Mouse (Mus musculus): ENCODE measurements at regions not wholly inside any gene's neighbourhood (a gene's known extent, or its start where the extent isn't known, plus 50 kb on each side); places are given as distances from the start of the nearest gene placed in this dataset.
A peak's percentile ranks its signal among the peaks of the same experiment; 100 is the strongest.

- no peak for DNase-seq (ENCODE audit: extremely low spot score in 1 of 2, low spot score in 2 of 2)
- intact Hi-C loops (cut with DNase I) = no loop called here
These were observed 170.1 kb downstream of the 1700064H15Rik start for GRCm38 (mm10) chr3:19458386-19458785.

GRCm38 (mm10) chr3:19457431-19457830 is 171.0 kb downstream of the 1700064H15Rik start:
- DNase-seq (ENCODE audit: extremely low spot score in 1 of 2, low spot score in 2 of 2) = no peak
- intact Hi-C loops (cut with DNase I) = no loop called here

- no peak for DNase-seq (ENCODE audit: extremely low spot score in 1 of 2, low spot score in 2 of 2)
- intact Hi-C loops (cut with DNase I) = no loop called here
These were observed 172.5 kb downstream of the 1700064H15Rik start for GRCm38 (mm10) chr3:19455838-19456448.

- intact Hi-C loops (cut with DNase I) = no loop called here
- peak in 1 of 2 experiments; percentile 22 for DNase-seq (ENCODE audit: extremely low spot score in 1 of 2, low spot score in 2 of 2)
These were observed 177.5 kb downstream of the 1700064H15Rik start for GRCm38 (mm10) chr3:19451022-19451421.

GRCm38 (mm10) chr3:19448931-19449330 is 179.5 kb downstream of the 1700064H15Rik start:
- DNase-seq (ENCODE audit: extremely low spot score in 1 of 2, low spot score in 2 of 2) = no peak
- intact Hi-C loops (cut with DNase I) = no loop called here

GRCm38 (mm10) chr3:19448192-19448591 is 180.3 kb downstream of the 1700064H15Rik start:
- intact Hi-C loops (cut with DNase I) = no loop called here
- DNase-seq (ENCODE audit: extremely low spot score in 1 of 2, low spot score in 2 of 2) = no peak

- no peak for DNase-seq (ENCODE audit: extremely low spot score in 1 of 2, low spot score in 2 of 2)
These were observed 180.7 kb downstream of the 1700064H15Rik start for GRCm38 (mm10) chr3:19447733-19448132.

GRCm38 (mm10) chr3:19444914-19445313 is 183.6 kb downstream of the 1700064H15Rik start:
- DNase-seq (ENCODE audit: extremely low spot score in 1 of 2, low spot score in 2 of 2) = no peak
- intact Hi-C loops (cut with DNase I) = no loop called here

More at GRCm38 (mm10) chr3:19447733-19448132, 180.7 kb downstream of the 1700064H15Rik start:
- intact Hi-C loops (cut with DNase I) = no loop called here

- DNase-seq (ENCODE audit: extremely low spot score in 1 of 2, low spot score in 2 of 2) = no peak
- intact Hi-C loops (cut with DNase I) = no loop called here
These were observed 186.7 kb downstream of the 1700064H15Rik start for GRCm38 (mm10) chr3:19441827-19442226.

GRCm38 (mm10) chr3:19430159-19430558 is 198.3 kb downstream of the 1700064H15Rik start:
- intact Hi-C loops (cut with DNase I) = no loop called here
- DNase-seq (ENCODE audit: extremely low spot score in 1 of 2, low spot score in 2 of 2) = no peak

- intact Hi-C loops (cut with DNase I) = no loop called here
- no peak for DNase-seq (ENCODE audit: extremely low spot score in 1 of 2, low spot score in 2 of 2)
These were observed 198.9 kb downstream of the 1700064H15Rik start for GRCm38 (mm10) chr3:19429422-19430076.

GRCm38 (mm10) chr3:19429010-19429409 is 199.5 kb downstream of the 1700064H15Rik start:
- intact Hi-C loops (cut with DNase I) = no loop called here
- no peak for DNase-seq (ENCODE audit: extremely low spot score in 1 of 2, low spot score in 2 of 2)

- DNase-seq (ENCODE audit: extremely low spot score in 1 of 2, low spot score in 2 of 2) = peak in 1 of 2 experiments; percentile 11
- intact Hi-C loops (cut with DNase I) = no loop called here
These were observed 202.3 kb downstream of the 1700064H15Rik start for GRCm38 (mm10) chr3:19426130-19426556.

GRCm38 (mm10) chr3:19425322-19425721 is 203.2 kb downstream of the 1700064H15Rik start:
- intact Hi-C loops (cut with DNase I) = no loop called here

GRCm38 (mm10) chr3:19424384-19424783 is 204.1 kb downstream of the 1700064H15Rik start:
- DNase-seq (ENCODE audit: extremely low spot score in 1 of 2, low spot score in 2 of 2) = no peak
- intact Hi-C loops (cut with DNase I) = no loop called here

More at GRCm38 (mm10) chr3:19425322-19425721, 203.2 kb downstream of the 1700064H15Rik start:
- DNase-seq (ENCODE audit: extremely low spot score in 1 of 2, low spot score in 2 of 2) = no peak

- intact Hi-C loops (cut with DNase I) = no loop called here
- DNase-seq (ENCODE audit: extremely low spot score in 1 of 2, low spot score in 2 of 2) = no peak
These were observed 207.0 kb downstream of the 1700064H15Rik start for GRCm38 (mm10) chr3:19421430-19421944.

- intact Hi-C loops (cut with DNase I) = no loop called here
- no peak for DNase-seq (ENCODE audit: extremely low spot score in 1 of 2, low spot score in 2 of 2)
These were observed 207.6 kb downstream of the 1700064H15Rik start for GRCm38 (mm10) chr3:19420912-19421311.

GRCm38 (mm10) chr3:19410938-19411515 is 217.4 kb downstream of the 1700064H15Rik start:
- intact Hi-C loops (cut with DNase I) = no loop called here
- peak; percentile 2 to 22 for DNase-seq (ENCODE audit: extremely low spot score in 1 of 2, low spot score in 2 of 2)

GRCm38 (mm10) chr3:19408283-19408682 is 220.2 kb downstream of the 1700064H15Rik start:
- intact Hi-C loops (cut with DNase I) = no loop called here
- DNase-seq (ENCODE audit: extremely low spot score in 1 of 2, low spot score in 2 of 2) = no peak

- intact Hi-C loops (cut with DNase I) = no loop called here
These were observed 220.8 kb downstream of the 1700064H15Rik start for GRCm38 (mm10) chr3:19407591-19408090.

More at GRCm38 (mm10) chr3:19407591-19408090, 220.8 kb downstream of the 1700064H15Rik start:
- no peak for DNase-seq (ENCODE audit: extremely low spot score in 1 of 2, low spot score in 2 of 2)
